ENCODE assay signal across 15 mouse cellular contexts in genomic region chr19:53043423-53044125, GRCm38 (mm10). TPM values are rescaled to one million over a fixed set of nuclear protein-coding genes. Genes with fewer than 3 reads are reported as not detected.
DNase-seq lines count a peak whose midpoint lies in the region; ATAC-seq and TF ChIP-seq lines count a peak whose summit lies in the region.
"Had no signal": no experiment of that assay in that cellular context is flagged by ENCODE, and none has a peak within 500 bp of the region (broad histone marks: within the 10 kb centered on the region; RNA-seq: fewer than 3 reads in every experiment).

No protein-coding gene starts in this region.

- no peak for TF ChIP-seq POLR2A in CH12.LX (IDR thresholded peaks at IDR 0.05; ENCODE audit: low read depth, low read length)

- peak overlapping the region; percentile 1; the same call in 1 of the 2 replicates for H3K27ac ChIP-seq in kidney, embryonic 16.5 days (ENCODE audit: low read length)
- no peak overlapping the region for H3K27ac ChIP-seq in CH12.LX (ENCODE audit: insufficient read depth, low read depth)
- H3K27ac ChIP-seq in intestine, embryonic 16.5 days (ENCODE audit: low read length), result peak overlapping the region; percentile 49; the same call in 1 of the 2 replicates
- H3K27ac ChIP-seq: hindbrain, postnatal 0 days; liver, embryonic 15.5 days; midbrain, embryonic 12.5 days had no signal

- in situ Hi-C loops in CH12.LX (cut with MboI; ENCODE audit: low pct_ligation_motif_present, low pct_unique_long_range_greater_than_20kb, low sequenced_read_pairs), result no loop called here

- H3K9me3 ChIP-seq in kidney, embryonic 16.5 days (ENCODE audit: low read length), result peaks cover 4% of the 10 kb centered on the region; the same call in 1 of the 2 replicates
- H3K9me3 ChIP-seq in CH12.LX (replicated peaks; ENCODE audit: low read length), result peaks cover 5% of the 10 kb centered on the region
- H3K9me3 ChIP-seq in intestine, embryonic 16.5 days (ENCODE audit: control insufficient read depth, low read length), result no peaks in the 10 kb centered on the region
- H3K9me3 ChIP-seq: liver, embryonic 15.5 days had no signal

- H3K36me3 ChIP-seq in kidney, embryonic 16.5 days (ENCODE audit: insufficient read depth, low read length), result no peaks in the 10 kb centered on the region
- H3K36me3 ChIP-seq in CH12.LX (replicated peaks in 1 of 2; ENCODE audit: control insufficient read depth in 1 of 2, insufficient read depth in 1 of 2, low read length in 1 of 2), result no peaks in the 10 kb centered on the region
- H3K36me3 ChIP-seq in intestine, embryonic 16.5 days (ENCODE audit: control insufficient read depth, insufficient read depth, low read length), result no peaks in the 10 kb centered on the region
- H3K36me3 ChIP-seq: liver, embryonic 15.5 days; midbrain, embryonic 12.5 days had no signal

- H3K4me1 ChIP-seq in kidney, embryonic 16.5 days (ENCODE audit: insufficient read depth, low read length), result peaks cover 17% of the 10 kb centered on the region
- peaks cover 8 to 19% of the 10 kb centered on the region in 2 experiments for H3K4me1 ChIP-seq in CH12.LX (ENCODE audit: control insufficient read depth in 1 of 2, insufficient read depth in 2 of 2)
- H3K4me1 ChIP-seq in intestine, embryonic 16.5 days (ENCODE audit: control insufficient read depth, insufficient read depth, low read length), result peaks cover 13% of the 10 kb centered on the region

- no peaks in the 10 kb centered on the region for H3K27me3 ChIP-seq in kidney, embryonic 16.5 days (ENCODE audit: insufficient read depth, low read length)
- H3K27me3 ChIP-seq in CH12.LX (replicated peaks), result peaks cover 1% of the 10 kb centered on the region
- H3K27me3 ChIP-seq in intestine, embryonic 16.5 days (replicated peaks; ENCODE audit: control insufficient read depth, insufficient read depth, low read length), result no peaks in the 10 kb centered on the region
- H3K27me3 ChIP-seq: liver, embryonic 15.5 days had no signal

- H3K4me3 ChIP-seq in kidney, embryonic 16.5 days (ENCODE audit: low read length), result no peak overlapping the region
- no peak overlapping the region for H3K4me3 ChIP-seq in CH12.LX (replicated peaks in 1 of 3; ENCODE audit: low read depth in 2 of 3, low read length in 2 of 3, poor library complexity in 1 of 3)
- H3K4me3 ChIP-seq in intestine, embryonic 16.5 days (ENCODE audit: low read length), result no peak overlapping the region
- H3K4me3 ChIP-seq: liver, embryonic 15.5 days; midbrain, embryonic 12.5 days had no signal

- H3K79me2 ChIP-seq in CH12.LX (replicated peaks; ENCODE audit: control insufficient read depth, extremely low read depth, insufficient read depth, poor library complexity, severe bottlenecking), result no peaks in the 10 kb centered on the region

- no peak for DNase-seq in kidney, adult 11 months
- peak; percentile 56 for DNase-seq in 3T3-L1 (ENCODE audit: low read depth, low spot score)
- DNase-seq in CH12.LX (ENCODE audit: extremely low read depth), result no peak
- no peak for DNase-seq in B cell, adult 2 months
- no peak for DNase-seq in left cerebral cortex, postnatal 25 days (ENCODE audit: low spot score in 2 of 2)
- DNase-seq: adrenal gland, postnatal 25 days; cerebellum, postnatal 36 days; gastrocnemius, postnatal 36 days; kidney, postnatal 10 days; right cerebral cortex, postnatal 14 days had no signal

- 73% methylated on average over 13 of the region's 13 CpGs for WGBS in kidney, embryonic 16.5 days
- WGBS in intestine, embryonic 16.5 days, result 77% methylated on average over 13 of the region's 13 CpGs

- TF ChIP-seq CTCF in CH12.LX (conservative IDR thresholded peaks at IDR 0.05 in 1 of 2, IDR thresholded peaks at IDR 0.05 in 1 of 2; ENCODE audit: low read depth in 2 of 2, low read length in 2 of 2), result no peak

- dilution Hi-C loops in CH12.LX (cut with MboI; ENCODE audit: extremely low pct_ligation_motif_present, extremely low pct_unique_long_range_greater_than_20kb, low sequenced_read_pairs), result no loop called here

- intact Hi-C loops in left cerebral cortex, postnatal 25 days (cut with DNase I), result no loop called here

- H3K4me2 ChIP-seq in kidney, embryonic 16.5 days (replicated peaks; ENCODE audit: low read depth, low read length), result no peak overlapping the region
- H3K4me2 ChIP-seq in CH12.LX (ENCODE audit: insufficient read depth, low read depth, poor library complexity, severe bottlenecking), result no peak overlapping the region
- no peak overlapping the region for H3K4me2 ChIP-seq in intestine, embryonic 16.5 days (ENCODE audit: low read depth, low read length)
- H3K4me2 ChIP-seq: liver, embryonic 15.5 days; midbrain, embryonic 12.5 days had no signal

- H3K9ac ChIP-seq in kidney, embryonic 16.5 days (replicated peaks; ENCODE audit: low read length), result no peak overlapping the region
- no peak overlapping the region for H3K9ac ChIP-seq in CH12.LX (ENCODE audit: insufficient read depth, low read depth)
- H3K9ac ChIP-seq in intestine, embryonic 16.5 days (ENCODE audit: low read depth, low read length), result no peak overlapping the region
- H3K9ac ChIP-seq: liver, embryonic 15.5 days; midbrain, embryonic 12.5 days had no signal

- no peak for TF ChIP-seq RAD21 in CH12.LX (IDR thresholded peaks at IDR 0.05; ENCODE audit: low read depth, low read length)

- no peak for TF ChIP-seq EP300 in CH12.LX (IDR thresholded peaks at IDR 0.05; ENCODE audit: low read length)

- ATAC-seq in kidney, embryonic 16.5 days (ENCODE audit: low FRiP score, low TSS enrichment), result no peak
- no peak for ATAC-seq in intestine, embryonic 16.5 days
- ATAC-seq: hindbrain, postnatal 0 days had no signal

TF ChIP-seq in CH12.LX, 34 proteins besides CTCF, POLR2A, EP300 and RAD21:
- TF ChIP-seq IRF4 (IDR thresholded peaks at IDR 0.05; ENCODE audit: low read depth, low read length), result no peak
- peak; percentile 30; the same call in 1 of the 2 replicates for TF ChIP-seq ZNF384 (IDR thresholded peaks at IDR 0.05; ENCODE audit: low read depth, low read length)

RNA-seq across cellular contexts. Expression of gene Xpnpep1, which starts 3.6 kb away (rescaled TPM):
- 166 and 167 TPM in 2 replicates for polyA plus RNA-seq in kidney, embryonic 16.5 days (2015; fragmentation: Nextera tagmentation; extraction: Ambion mirVana)
- 82.1 and 96.0 TPM in 2 replicates for total RNA-seq in CH12.LX (2012; rRNA removed)
- 78.6 and 82.8 TPM in 2 replicates for total RNA-seq in CH12.LX (2014; rRNA removed)
- 86.2 and 99.6 TPM in 2 replicates for polyA plus RNA-seq in CH12.LX (2012; ENCODE audit: insufficient read length, low read depth)
- 231 and 264 TPM in 2 replicates for polyA plus RNA-seq in intestine, embryonic 16.5 days (2015; fragmentation: Nextera tagmentation; extraction: Ambion mirVana)
- total RNA-seq in left cerebral cortex, postnatal 25 days (2021), result 10 to 100 TPM; 75.4 TPM
